Mouse (Mus musculus) erythroid progenitor cell, adult 5-6 weeks (primary cell): ENCODE results near the gene Dido1. TPM values are rescaled to one million over a fixed set of nuclear protein-coding genes. Genes with fewer than 3 reads are reported as not detected.

ENCODE experiments used
- ATAC-seq: replicated peaks from 2 replicates; pipeline ENCODE4 v1.8.0; 2016; ENCODE audit warnings: moderate number of reproducible peaks, mild to moderate bottlenecking, moderate TSS enrichment, inconsistent platforms; ENCODE audit not compliant: poor library complexity, low FRiP score, severe bottlenecking
- total RNA-seq, 2 experiments: library from RNA; stranded (forward) in 1 of 2; stranded (reverse) in 1 of 2; fragments of 150-400 nt in 1 of 2; fragments of 186-747, 209-891 nt in 1 of 2; gene quantifications; 2 replicates each; pipeline versions ENCODE4 v1.2.3 to v1.2.4; 2015 to 2017; ENCODE audit warnings: low replicate concordance in 2 of 2

Dido1 gene
- total RNA-seq (2015; ENCODE audit: low replicate concordance), result 63.4 and 66.2 TPM in 2 replicates
- total RNA-seq (2017; ENCODE audit: low replicate concordance), result 107 and 109 TPM in 2 replicates

- peak; percentile 81 for ATAC-seq
Measured at GRCm38 (mm10) chr2:180709923-180710272, at the start of gene Dido1, which contains the start of gene Gid8. Gene Dido1 (minus strand): TSS chr2:180709999. Gene Gid8 (plus strand): TSS chr2:180710117.

- no peak for ATAC-seq
Measured at GRCm38 (mm10) chr2:180758513-180759263, 48.9 kb upstream of the Dido1 start.

- ATAC-seq, result no peak
Measured at GRCm38 (mm10) chr2:180756786-180757185, 47.0 kb upstream of the Dido1 start.

GRCm38 (mm10) chr2:180755896-180756295 lies 46.1 kb upstream of the Dido1 start:
- ATAC-seq, result 0 out of 2 replicates have a peak, but pooled peaks have one; percentile 27

GRCm38 (mm10) chr2:180754976-180755688 lies 45.3 kb upstream of the Dido1 start:
- no peak for ATAC-seq

GRCm38 (mm10) chr2:180748904-180749303 lies 39.1 kb upstream of the Dido1 start:
- ATAC-seq, result no peak

- no peak for ATAC-seq
Measured at GRCm38 (mm10) chr2:180746569-180747192, 36.9 kb upstream of the Dido1 start.

GRCm38 (mm10) chr2:180745248-180745927 lies 35.6 kb upstream of the Dido1 start:
- peak; percentile 88 for ATAC-seq

- no peak for ATAC-seq
Measured at GRCm38 (mm10) chr2:180743321-180743720, 33.5 kb upstream of the Dido1 start.

- ATAC-seq, result no peak
Measured at GRCm38 (mm10) chr2:180742820-180743219, 33.0 kb upstream of the Dido1 start.

GRCm38 (mm10) chr2:180741421-180741820 lies 31.6 kb upstream of the Dido1 start:
- ATAC-seq, result no peak

GRCm38 (mm10) chr2:180740349-180740748 lies 30.6 kb upstream of the Dido1 start:
- no peak for ATAC-seq

- no peak for ATAC-seq
Measured at GRCm38 (mm10) chr2:180737984-180738383, 28.2 kb upstream of the Dido1 start.

- no peak for ATAC-seq
Measured at GRCm38 (mm10) chr2:180735232-180735631, 25.4 kb upstream of the Dido1 start.

GRCm38 (mm10) chr2:180731984-180732383 lies 22.2 kb upstream of the Dido1 start:
- no peak for ATAC-seq

GRCm38 (mm10) chr2:180731036-180731435 lies 21.2 kb upstream of the Dido1 start:
- ATAC-seq, result no peak

GRCm38 (mm10) chr2:180727613-180728021 lies 17.8 kb upstream of the Dido1 start:
- ATAC-seq, result no peak

- ATAC-seq, result no peak
Measured at GRCm38 (mm10) chr2:180726658-180727442, 17.1 kb upstream of the Dido1 start.
